Mouse (Mus musculus) forebrain, embryonic 16.5 days (tissue): ENCODE measurements around the gene Abi3. TPM values are rescaled to one million over a fixed set of nuclear protein-coding genes. Genes with fewer than 3 reads are reported as not detected.

Source experiments
- ATAC-seq: fragments of 200-750 bp; cut with Nextera tagmentation; 2 replicates; pipeline ENCODE4 v1.8.0; 2017; ENCODE audit warnings: mild to moderate bottlenecking, moderate library complexity
- H3K27ac ChIP-seq: fragments of 300-500 bp; sonication (generic); 2 replicates; pipeline ENCODE4 v1.5.1; 2014; ENCODE audit warnings: low read length, control low read depth
- H3K27me3 ChIP-seq: fragments of 300-500 bp; sonication (generic); replicated peaks from 2 replicates; pipeline ENCODE4 v1.6.1; 2014; ENCODE audit warnings: low read length; ENCODE audit not compliant: control insufficient read depth, insufficient read depth
- H3K36me3 ChIP-seq: fragments of 300-500 bp; sonication (generic); 2 replicates; pipeline ENCODE4 v1.6.1; 2014; ENCODE audit not compliant: control insufficient read depth, insufficient read depth
- H3K4me1 ChIP-seq: fragments of 300-500 bp; sonication (generic); replicated peaks from 2 replicates; pipeline ENCODE4 v1.6.1; 2014; ENCODE audit warnings: low read length; ENCODE audit not compliant: control insufficient read depth, insufficient read depth
- H3K4me2 ChIP-seq: fragments of 300-500 bp; sonication (generic); 2 replicates; pipeline ENCODE4 v1.6.1; 2014; ENCODE audit warnings: mild to moderate bottlenecking, low read length, control low read depth
- H3K4me3 ChIP-seq: fragments of 300-500 bp; sonication (generic); replicated peaks from 2 replicates; pipeline ENCODE4 v1.5.1; 2014; ENCODE audit warnings: mild to moderate bottlenecking, low read length, control low read depth
- H3K9ac ChIP-seq: fragments of 300-500 bp; sonication (generic); replicated peaks from 2 replicates; pipeline ENCODE4 v1.6.1; 2014; ENCODE audit warnings: low read depth, low read length, control low read depth
- H3K9me3 ChIP-seq: fragments of 300-500 bp; sonication (generic); 2 replicates; pipeline ENCODE4 v1.6.1; 2016; ENCODE audit warnings: low read length; ENCODE audit not compliant: control insufficient read depth
- WGBS: fragments of 180-500 bp; shearing (Covaris S2); extraction: QIAGEN DNeasy Blood & Tissue Kit; methylation state at CpG from one replicate; pipeline ENCODE4 v1.1.7; 2014; 5-methylcytosine and 5-hydroxymethylcytosine counted together
- polyA plus RNA-seq: library from polyadenylated mRNA; unstranded; fragments of >200 nt; fragmentation: Nextera tagmentation; extraction: Ambion mirVana; gene quantifications from 2 replicates; pipeline ENCODE4 v1.2.1, GENCODE M21; 2015

Gene Abi3
- polyA plus RNA-seq, 1 experiment from 2014 or later: 2.0 TPM

DNA sequence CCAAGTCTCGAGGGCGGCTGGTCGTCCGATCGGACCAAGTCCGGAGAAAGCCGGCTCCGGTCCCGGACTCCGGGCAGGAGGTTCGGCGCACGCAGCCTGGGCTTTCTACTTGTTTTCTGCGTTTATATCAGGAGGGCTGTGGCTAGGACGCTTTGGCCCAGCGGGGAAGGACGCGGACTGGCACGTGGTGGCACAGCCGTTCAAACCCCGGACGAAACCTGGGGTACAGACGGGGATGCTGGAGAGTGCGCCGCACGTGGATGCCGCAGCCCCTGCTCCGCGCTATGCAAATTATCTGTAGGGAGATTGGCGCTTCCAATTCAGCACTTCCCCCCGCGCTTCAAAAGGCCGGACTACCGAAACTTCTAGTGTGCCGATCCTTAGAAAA is 17.2 kb upstream of the Abi3 start:
- Histone ChIP-seq H3K9me3 (no peaks in the 10 kb centered on the region), H3K27ac (peak overlapping the region; percentile 92), H3K9ac (peak overlapping the region; percentile 68), H3K36me3 (no peaks in the 10 kb centered on the region), H3K4me3 (peak overlapping the region; percentile 97), H3K4me1 (peaks cover 12% of the 10 kb centered on the region), H3K4me2 (peak overlapping the region; percentile 57), H3K27me3 (no peaks in the 10 kb centered on the region)
- peak; percentile 54 for ATAC-seq
- 0% methylated on average over 35 of the region's 35 CpGs for WGBS

DNA sequence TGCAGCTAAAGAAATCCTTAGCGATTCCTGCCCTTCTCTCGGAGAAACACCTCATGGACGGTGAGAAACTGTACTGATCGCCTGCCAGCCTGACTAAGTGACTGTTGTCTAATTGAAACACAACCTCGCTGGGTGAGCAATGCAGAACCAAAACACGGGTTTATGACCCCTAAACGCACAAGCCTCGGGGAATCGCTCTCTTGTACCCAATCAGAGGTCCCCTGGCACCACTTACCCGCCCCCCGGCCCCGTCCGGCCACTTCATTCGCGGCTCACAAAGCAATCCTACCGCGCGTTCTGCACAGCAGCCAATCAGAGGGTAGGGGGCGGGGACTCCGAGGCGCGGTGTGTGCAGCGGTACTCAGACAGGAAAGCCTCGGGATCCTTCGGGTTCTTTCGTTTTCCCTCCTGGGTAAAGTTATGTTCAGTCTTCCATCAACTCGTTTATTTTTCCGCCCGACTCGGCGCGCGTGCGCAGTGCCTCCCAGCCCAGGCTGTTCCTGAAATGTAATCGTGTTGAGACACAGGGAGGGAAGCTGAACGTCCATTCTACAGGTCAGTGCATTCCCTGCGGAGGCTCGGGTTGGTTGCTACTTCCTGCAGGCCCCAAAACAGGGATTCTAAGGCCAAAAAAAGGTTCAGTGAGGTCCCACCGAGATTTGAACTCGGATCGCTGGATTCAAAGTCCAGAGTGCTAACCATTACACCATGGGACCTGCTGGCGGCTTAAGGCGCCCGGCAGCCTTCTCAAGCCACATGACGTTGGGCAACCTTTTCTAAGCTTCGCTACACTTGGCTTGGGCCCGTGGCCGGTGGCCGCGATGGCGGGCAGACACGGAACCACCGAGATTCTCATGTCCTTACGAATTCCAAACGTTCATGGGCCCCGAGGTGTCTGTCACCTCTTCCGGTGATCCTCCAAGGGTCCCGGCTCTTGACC is 16.5 kb upstream of the Abi3 start:
- Histone ChIP-seq H3K27me3 (no peaks in the 10 kb centered on the region), H3K4me1 (peaks cover 12% of the 10 kb centered on the region), H3K27ac (peak overlapping the region; percentile 92), H3K9me3 (no peaks in the 10 kb centered on the region), H3K4me2 (peak overlapping the region; percentile 57), H3K4me3 (peak overlapping the region; percentile 97), H3K36me3 (no peaks in the 10 kb centered on the region), H3K9ac (peak overlapping the region; percentile 68)
- peak; percentile 99 for ATAC-seq
- under 1% methylated on average over 58 of the region's 58 CpGs for WGBS

DNA sequence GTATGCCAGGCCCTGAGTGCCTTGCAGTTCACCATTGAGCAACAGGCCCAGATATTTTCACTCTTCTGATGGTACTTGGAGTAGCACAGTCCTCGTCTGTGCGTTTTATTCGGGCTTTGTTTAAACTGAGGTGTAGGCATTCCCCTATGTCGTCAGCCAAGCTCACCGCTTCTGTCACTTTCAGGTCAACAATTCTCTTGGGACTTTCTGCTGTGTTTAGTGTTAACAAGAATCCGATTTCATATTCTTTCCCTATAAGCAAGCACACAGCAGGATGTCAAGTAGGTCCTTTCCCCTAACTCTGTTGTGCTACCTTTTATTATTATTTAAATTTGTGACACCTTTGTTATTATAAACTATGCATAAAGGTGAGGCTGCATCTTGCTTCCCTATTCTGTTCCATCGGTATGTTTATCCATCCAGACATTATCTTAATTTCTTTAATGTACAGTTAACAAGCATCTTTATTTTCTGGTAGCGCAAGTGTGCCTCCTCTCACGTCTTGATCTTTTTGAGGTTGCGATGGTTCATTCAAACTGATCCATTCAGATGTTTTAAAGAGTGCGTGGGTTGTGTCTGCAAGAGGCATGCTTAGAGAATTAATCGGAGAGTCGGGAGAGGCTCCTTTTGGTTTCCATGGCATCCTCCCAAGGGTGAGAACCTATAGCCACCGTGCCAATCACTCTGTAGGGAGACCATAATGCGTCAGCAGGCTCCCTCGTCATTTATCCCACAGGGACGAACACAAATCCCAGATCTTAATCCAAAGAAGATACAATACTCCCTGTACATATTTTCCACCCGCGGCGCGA is 15.6 kb upstream of the Abi3 start:
- 13% methylated on average over 21 of the region's 21 CpGs for WGBS
- Histone ChIP-seq H3K9ac (peak overlapping the region; percentile 30), H3K4me3 (peak overlapping the region; percentile 97), H3K4me1 (peaks cover 12% of the 10 kb centered on the region), H3K36me3 (no peaks in the 10 kb centered on the region), H3K9me3 (no peaks in the 10 kb centered on the region), H3K27me3 (no peaks in the 10 kb centered on the region), H3K4me2 (peak overlapping the region; percentile 57), H3K27ac (peak overlapping the region; percentile 60)
- peak; percentile 22 for ATAC-seq

DNA sequence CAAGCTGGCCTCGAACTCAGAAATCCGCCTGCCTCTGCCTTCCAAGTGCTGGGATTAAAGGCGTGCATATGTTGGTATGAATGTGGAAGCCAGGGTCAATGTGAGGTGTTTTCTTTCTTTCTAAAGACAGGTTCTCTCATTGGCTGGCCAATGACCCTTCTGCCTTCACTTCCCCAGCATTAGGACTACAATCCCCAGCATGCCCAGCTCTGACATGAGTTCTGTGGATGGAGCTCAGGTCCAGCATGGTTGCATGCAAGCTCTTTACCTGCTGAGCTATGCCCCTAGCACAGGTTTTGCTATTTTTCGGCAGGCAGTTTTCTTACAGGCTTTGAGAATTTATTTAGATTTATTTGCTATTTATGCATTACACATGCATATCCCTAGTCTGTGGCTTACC is 15.0 kb upstream of the Abi3 start:
- Histone ChIP-seq H3K36me3 (no peaks in the 10 kb centered on the region), H3K9ac (no peak overlapping the region), H3K9me3 (no peaks in the 10 kb centered on the region), H3K27ac (no peak overlapping the region), H3K4me2 (peak overlapping the region; percentile 57; the same call in 1 of the 2 replicates), H3K4me1 (peaks cover 12% of the 10 kb centered on the region), H3K27me3 (no peaks in the 10 kb centered on the region), H3K4me3 (no peak overlapping the region)
- no peak for ATAC-seq
- 81% methylated on average over 4 of the region's 4 CpGs for WGBS

DNA sequence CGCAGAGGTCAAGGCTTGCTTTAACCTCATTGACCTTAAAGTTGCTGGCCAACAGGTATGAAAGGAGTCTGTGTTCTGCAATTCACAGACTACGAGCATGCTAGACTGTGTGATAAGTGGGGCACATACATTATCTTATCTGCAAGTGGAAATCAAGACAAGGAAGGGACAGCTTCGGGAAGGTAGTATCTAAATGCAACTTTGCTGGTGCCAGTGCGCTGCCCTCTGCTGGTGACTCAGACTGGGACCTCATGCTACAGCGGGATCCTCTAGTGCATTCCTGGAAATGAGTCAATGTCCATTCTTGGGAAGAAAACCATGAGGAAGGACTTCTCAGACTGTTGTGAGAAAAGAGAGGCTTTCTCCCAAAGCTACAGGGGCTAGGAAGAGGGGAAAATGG is 11.4 kb upstream of the Abi3 start:
- H3K9ac ChIP-seq: no peak overlapping the region
- H3K36me3 ChIP-seq: no peaks in the 10 kb centered on the region
- H3K4me2 ChIP-seq: no peak overlapping the region
- no peak overlapping the region for H3K27ac ChIP-seq
- no peaks in the 10 kb centered on the region for H3K9me3 ChIP-seq
- no peak overlapping the region for H3K4me3 ChIP-seq
- WGBS: 60% methylated on average over 5 of the region's 5 CpGs
- no peak for ATAC-seq
- H3K4me1 ChIP-seq: peaks cover 5% of the 10 kb centered on the region
- H3K27me3 ChIP-seq: no peaks in the 10 kb centered on the region

DNA sequence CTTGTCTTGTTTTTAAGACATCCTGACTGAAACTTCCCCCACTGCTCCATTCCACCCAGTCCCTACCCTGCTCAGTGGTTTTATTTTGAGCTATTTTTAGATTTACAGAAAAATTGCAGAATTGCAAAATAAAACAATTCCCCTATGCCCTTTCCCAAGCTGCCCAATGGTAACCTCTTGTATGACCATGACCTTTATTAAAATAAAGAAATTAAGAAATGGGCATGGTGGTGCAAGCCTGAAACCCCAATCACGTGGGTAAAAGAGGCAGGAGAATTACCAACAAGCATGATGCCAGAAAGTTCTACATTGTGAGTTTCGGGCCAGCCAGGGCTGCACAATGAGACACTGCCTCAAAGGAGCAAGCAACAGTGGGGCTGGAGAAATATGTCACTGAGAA is 8.6 kb upstream of the Abi3 start:
- Histone ChIP-seq H3K4me2 (no peak overlapping the region), H3K9me3 (no peaks in the 10 kb centered on the region), H3K9ac (no peak overlapping the region), H3K27me3 (no peaks in the 10 kb centered on the region), H3K36me3 (no peaks in the 10 kb centered on the region), H3K4me1 (no peaks in the 10 kb centered on the region), H3K27ac (no peak overlapping the region), H3K4me3 (no peak overlapping the region)
- 75% methylated on average over 2 of the region's 2 CpGs for WGBS
- ATAC-seq: no peak

DNA sequence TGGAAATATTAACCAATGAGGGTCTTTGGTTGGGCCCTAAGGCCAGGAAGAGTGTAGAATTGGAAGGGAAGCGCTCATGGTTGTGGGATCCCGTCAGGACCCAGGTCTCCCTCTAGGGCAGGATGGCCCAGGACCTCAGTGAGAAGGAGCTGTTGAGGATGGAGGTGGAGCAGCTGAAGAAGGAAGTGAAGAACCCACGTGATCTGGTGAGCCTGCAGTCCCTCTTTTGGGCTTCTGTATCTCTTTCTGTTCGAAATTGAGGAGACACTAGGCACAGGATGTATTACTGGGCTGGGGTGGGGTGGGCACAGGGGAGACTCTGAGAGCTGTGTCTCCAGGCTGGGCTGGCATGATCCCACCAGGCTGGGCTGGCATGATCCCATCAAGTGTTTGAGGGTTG is 2.7 kb upstream of the Abi3 start:
- ATAC-seq: no peak
- Histone ChIP-seq H3K36me3 (no peaks in the 10 kb centered on the region), H3K4me1 (no peaks in the 10 kb centered on the region), H3K9me3 (no peaks in the 10 kb centered on the region), H3K9ac (no peak overlapping the region), H3K4me3 (no peak overlapping the region), H3K4me2 (no peak overlapping the region), H3K27ac (no peak overlapping the region), H3K27me3 (peaks cover 4% of the 10 kb centered on the region; the same call in 1 of the 2 replicates)
- WGBS: 73% methylated on average over 4 of the region's 4 CpGs

DNA sequence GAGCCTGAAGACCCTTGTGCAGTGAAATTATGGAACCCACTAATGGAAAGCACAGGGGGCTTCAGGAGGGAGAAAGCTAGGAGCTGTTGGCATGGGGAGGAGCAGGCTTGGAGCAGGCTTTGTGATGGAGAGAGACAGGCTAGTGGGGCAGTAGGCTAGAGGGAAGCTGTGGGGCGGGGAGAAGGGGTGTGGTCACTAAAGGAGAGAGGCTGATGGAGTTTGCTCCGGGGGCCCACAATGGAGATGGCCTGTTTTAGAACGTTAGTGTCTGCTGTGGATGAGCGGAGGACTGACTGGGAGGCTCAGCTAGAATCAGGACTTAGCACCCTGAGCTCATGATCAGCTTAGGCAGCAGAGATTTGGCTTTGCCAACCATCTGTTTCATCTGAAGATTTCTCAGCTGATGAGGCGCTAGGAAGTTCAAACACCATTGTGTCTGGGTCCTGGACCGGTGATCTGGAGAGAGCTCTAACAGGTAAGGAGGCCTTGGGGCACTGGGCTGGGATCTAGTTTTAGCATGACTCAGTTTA is 1.2 kb upstream of the Abi3 start:
- Histone ChIP-seq H3K4me1 (peaks cover 10% of the 10 kb centered on the region), H3K4me3 (no peak overlapping the region), H3K4me2 (no peak overlapping the region), H3K9ac (no peak overlapping the region), H3K27me3 (peaks cover 4% of the 10 kb centered on the region; the same call in 1 of the 2 replicates), H3K27ac (no peak overlapping the region), H3K36me3 (no peaks in the 10 kb centered on the region), H3K9me3 (no peaks in the 10 kb centered on the region)
- no peak for ATAC-seq
- WGBS: 63% methylated on average over 6 of the region's 6 CpGs

DNA sequence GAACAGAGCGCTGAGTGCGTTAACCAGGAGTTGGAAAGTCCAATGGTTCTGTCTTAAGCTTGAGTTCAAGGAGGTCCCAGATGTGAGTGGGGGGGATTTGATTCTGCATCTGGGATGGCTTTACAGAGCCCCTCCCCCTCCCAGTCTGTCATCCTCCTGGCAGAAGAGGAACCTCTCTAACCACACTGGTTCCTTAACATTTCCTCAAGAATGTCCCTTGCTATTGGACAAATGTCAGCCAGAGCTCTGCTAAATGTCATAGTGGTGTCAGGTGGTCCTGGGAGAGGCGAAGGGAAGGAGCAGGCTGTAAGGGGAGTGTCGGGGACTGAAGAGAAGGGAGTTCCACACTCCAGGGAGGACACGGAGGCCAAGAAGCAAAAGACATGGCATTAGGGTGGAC is 677 bp upstream of the Abi3 start:
- WGBS: 83% methylated on average over 5 of the region's 5 CpGs
- ATAC-seq: no peak
- Histone ChIP-seq H3K9ac (no peak overlapping the region), H3K4me3 (no peak overlapping the region), H3K27ac (no peak overlapping the region), H3K4me2 (no peak overlapping the region), H3K36me3 (no peaks in the 10 kb centered on the region), H3K4me1 (peaks cover 10% of the 10 kb centered on the region), H3K9me3 (no peaks in the 10 kb centered on the region), H3K27me3 (peaks cover 4% of the 10 kb centered on the region; the same call in 1 of the 2 replicates)
